Mouse (Mus musculus): Measurements from ENCODE around the gene Fgfr2.

DNA sequence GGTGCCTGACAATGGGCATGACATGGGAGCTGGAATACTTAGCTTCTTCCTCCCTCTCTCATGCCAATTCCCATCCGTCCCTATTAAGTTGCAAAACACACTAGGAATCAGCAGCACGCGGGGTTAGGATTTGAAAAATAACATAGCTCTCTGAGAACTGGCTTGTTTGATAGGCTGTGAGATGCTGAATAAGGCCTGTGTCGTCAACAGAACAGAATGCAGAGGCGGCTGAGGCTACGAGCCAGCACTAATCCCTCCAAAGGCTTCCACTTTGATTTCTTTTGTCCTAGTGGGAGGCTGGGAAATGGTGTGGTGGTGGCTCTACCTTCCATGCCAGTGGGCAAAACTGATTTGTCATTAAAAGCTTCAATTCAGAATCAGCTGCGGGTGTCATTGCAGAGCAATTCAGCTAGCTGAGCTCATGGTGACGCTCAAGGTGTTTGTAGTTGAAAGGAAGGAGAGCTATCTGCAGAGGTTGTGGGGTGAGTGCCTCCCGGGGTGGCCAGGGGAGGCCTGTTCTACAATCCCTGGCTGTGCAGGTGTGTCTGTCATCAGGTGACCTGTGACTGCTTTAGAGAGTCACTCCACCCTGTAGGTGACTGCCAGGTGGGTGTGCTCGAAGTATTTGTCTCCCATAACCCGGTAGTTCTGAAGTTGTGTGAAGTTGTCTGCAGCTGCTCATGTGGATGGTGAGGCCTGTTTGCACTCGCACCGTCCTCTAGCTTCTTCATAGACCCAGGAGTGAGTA is 2532.9 kb downstream of the Fgfr2 start:
- TF ChIP-seq MAFK (IDR thresholded peaks at IDR 0.05; ENCODE audit: insufficient read depth, low read depth, low read length) (no peak), HCFC1 (IDR thresholded peaks at IDR 0.05; ENCODE audit: borderline replicate concordance, insufficient read depth, low read length) (no peak), CHD2 (IDR thresholded peaks at IDR 0.05; ENCODE audit: low read depth, low read length) (no peak), ZNF384 (IDR thresholded peaks at IDR 0.05; ENCODE audit: low read depth, low read length) (no peak), ZC3H11A (IDR thresholded peaks at IDR 0.05; ENCODE audit: borderline replicate concordance, low read depth, low read length) (no peak)
